Mouse (Mus musculus) liver, adult 2 months (tissue): ENCODE measurements around the gene Mettl26.

Experiments used
- CTCF ChIP-seq: fragments of 200-500 bp; IDR thresholded peaks from 2 replicates; pipeline ENCODE4 v1.5.1; 2011; ENCODE audit warnings: low read depth, low read length, control low read depth
- POLR2A ChIP-seq: fragments of 200-500 bp; IDR thresholded peaks from 2 replicates; pipeline ENCODE4 v1.6.1; 2011; ENCODE audit warnings: low read length, control low read depth; ENCODE audit not compliant: insufficient read depth; ENCODE audit errors: extremely low read depth

DNA sequence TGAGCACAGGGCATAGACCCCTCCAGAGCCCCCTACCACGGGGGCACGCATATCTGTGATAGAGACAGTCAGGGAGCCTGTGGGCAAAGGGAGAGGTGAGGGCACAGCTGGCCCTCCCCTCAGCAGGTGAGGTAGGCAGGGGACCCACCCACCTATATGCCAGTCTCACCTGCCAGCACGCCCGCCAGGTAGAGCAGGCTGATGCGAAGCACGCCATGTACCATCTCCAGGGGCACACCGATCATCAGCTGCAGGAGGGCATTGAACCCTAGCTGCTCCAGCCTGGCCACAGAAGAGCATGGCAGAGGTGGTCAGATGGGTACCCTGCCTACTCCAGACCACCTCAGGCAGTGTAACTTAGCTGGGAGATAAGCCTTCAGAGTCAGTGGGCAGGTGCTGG lies 39.6 kb upstream of the Mettl26 start:
- TF ChIP-seq CTCF (no peak), POLR2A (0 out of 2 replicates have a peak, but pooled peaks have one; percentile 12)
